Mouse (Mus musculus): ENCODE data around the gene Slc22a6. TPM values are rescaled to one million over a fixed set of nuclear protein-coding genes. Genes with fewer than 3 reads are reported as not detected.
A peak's percentile ranks its signal among the peaks of the same experiment; 100 is the strongest.

Gene Slc22a6
- total RNA-seq, 1 experiment from 2014 or later = not detected

DNA sequence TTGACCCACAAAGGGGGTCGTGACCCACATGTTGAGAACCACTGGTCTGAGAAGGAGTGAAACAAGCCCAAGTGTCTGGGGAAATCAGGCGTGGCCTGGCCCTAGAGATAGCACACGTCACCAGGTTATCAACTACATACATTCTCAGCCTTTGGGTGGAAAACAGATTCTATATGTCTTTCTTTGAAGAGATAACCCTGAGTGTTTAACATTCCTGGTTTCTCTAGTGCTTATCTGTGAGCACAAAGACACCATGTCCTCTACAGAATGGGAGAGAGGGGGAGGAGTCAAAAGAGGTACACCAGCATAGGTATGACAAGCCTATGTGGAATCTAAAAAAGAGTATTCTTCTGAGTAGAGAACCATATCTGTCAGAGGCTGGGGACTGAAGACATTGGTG is 14.9 kb upstream of the Slc22a6 start:
- no peak for ATAC-seq (ENCODE audit: extremely low read depth, insufficient number of reproducible peaks, low FRiP score, poor library complexity, severe bottlenecking)

- no peak for ATAC-seq (ENCODE audit: extremely low read depth, insufficient number of reproducible peaks, low FRiP score, poor library complexity, severe bottlenecking)
Measured at GRCm38 (mm10) chr19:8604536-8605240, 13.2 kb upstream of the Slc22a6 start.

DNA sequence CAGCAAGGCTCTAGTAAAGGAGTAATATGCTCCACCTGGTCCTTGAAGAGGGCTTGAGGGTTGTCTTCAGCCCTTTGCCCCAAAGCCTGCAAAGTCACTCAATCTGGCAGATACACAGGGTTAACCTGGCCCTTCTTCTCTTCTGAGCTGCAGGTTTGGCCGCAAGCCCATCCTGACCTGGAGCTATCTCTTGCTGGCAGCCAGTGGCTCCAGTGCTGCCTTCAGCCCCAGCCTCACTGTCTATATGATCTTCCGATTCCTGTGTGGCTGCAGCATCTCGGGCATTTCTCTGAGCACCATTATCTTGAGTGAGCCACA is 12.6 kb upstream of the Slc22a6 start:
- no peak for ATAC-seq (ENCODE audit: extremely low read depth, insufficient number of reproducible peaks, low FRiP score, poor library complexity, severe bottlenecking)

GRCm38 (mm10) chr19:8611358-8612123 is 6.3 kb upstream of the Slc22a6 start:
- ATAC-seq (ENCODE audit: extremely low read depth, insufficient number of reproducible peaks, low FRiP score, poor library complexity, severe bottlenecking) = no peak

DNA sequence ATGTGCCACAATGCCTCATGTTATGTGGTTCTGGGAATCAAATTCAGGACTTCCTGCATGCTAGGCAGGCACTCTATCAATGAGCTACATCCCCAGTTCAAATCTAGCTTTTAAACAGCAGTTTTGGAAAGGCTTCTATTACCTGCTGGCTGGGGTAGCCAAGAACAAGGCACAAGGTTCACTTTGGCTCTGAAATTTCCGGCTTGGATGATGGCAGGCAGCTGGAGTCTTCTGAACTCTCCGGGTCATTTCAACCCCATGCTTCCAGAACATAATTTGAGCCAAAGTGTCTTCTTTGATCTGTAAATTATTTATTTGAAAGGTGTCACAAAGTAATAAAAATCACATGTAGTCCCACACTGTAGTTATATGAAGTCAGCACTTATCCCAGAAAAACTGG is 4.7 kb upstream of the Slc22a6 start:
- no peak for ATAC-seq (ENCODE audit: extremely low read depth, insufficient number of reproducible peaks, low FRiP score, poor library complexity, severe bottlenecking)

GRCm38 (mm10) chr19:8614343-8614742 is 3.5 kb upstream of the Slc22a6 start:
- no peak for ATAC-seq (ENCODE audit: extremely low read depth, insufficient number of reproducible peaks, low FRiP score, poor library complexity, severe bottlenecking)

- ATAC-seq (ENCODE audit: extremely low read depth, insufficient number of reproducible peaks, low FRiP score, poor library complexity, severe bottlenecking) = no peak
Measured at GRCm38 (mm10) chr19:8616314-8616713, 1.5 kb upstream of the Slc22a6 start.

DNA sequence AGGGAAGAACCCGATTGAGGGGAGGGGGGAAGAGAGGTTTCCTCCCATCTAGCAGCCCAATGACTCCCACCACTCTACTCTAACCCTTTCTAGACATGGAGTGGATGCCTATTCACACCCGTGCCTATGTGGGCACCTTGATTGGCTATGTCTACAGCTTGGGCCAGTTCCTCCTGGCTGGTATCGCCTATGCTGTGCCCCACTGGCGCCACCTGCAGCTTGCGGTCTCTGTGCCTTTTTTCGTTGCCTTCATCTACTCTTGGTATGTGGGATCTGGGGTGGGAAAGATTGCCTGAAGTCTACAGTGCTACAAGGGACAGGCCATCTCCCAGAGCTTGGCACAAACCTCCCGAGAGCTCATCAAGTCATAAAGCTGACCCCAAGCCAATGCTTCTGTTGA is 3.3 kb downstream of the Slc22a6 start:
- no peak for ATAC-seq (ENCODE audit: extremely low read depth, insufficient number of reproducible peaks, low FRiP score, poor library complexity, severe bottlenecking)

GRCm38 (mm10) chr19:8630249-8630648 is 12.4 kb downstream of the Slc22a6 start:
- ATAC-seq (ENCODE audit: extremely low read depth, insufficient number of reproducible peaks, low FRiP score, poor library complexity, severe bottlenecking) = no peak

GRCm38 (mm10) chr19:8630826-8631225 is 13.0 kb downstream of the Slc22a6 start:
- ATAC-seq (ENCODE audit: extremely low read depth, insufficient number of reproducible peaks, low FRiP score, poor library complexity, severe bottlenecking) = no peak

- no peak for ATAC-seq (ENCODE audit: extremely low read depth, insufficient number of reproducible peaks, low FRiP score, poor library complexity, severe bottlenecking)
Measured at GRCm38 (mm10) chr19:8632029-8632428, 14.2 kb downstream of the Slc22a6 start.

DNA sequence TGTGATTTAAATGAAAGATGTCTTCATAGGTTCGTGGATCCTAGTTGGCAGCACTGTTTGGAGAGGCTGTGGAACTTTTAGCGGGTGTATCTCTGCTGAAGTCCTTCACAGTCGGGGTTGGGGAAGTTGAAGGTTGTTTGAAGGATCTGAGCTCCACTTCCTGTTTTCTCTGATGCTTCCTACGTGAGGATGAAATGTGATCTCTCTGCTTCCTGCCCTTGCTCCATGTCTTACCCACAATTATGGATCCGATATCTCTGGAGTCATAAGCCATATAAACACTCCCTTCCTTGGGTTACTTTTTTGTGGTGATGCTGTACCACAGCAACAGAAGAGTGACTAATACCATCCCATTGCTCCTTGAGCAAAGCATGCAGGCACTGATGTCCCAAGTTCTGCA is 24.2 kb downstream of the Slc22a6 start:
- ATAC-seq (ENCODE audit: extremely low read depth, insufficient number of reproducible peaks, low FRiP score, poor library complexity, severe bottlenecking) = no peak

- no peak for ATAC-seq (ENCODE audit: extremely low read depth, insufficient number of reproducible peaks, low FRiP score, poor library complexity, severe bottlenecking)
Measured at GRCm38 (mm10) chr19:8646393-8646792, 28.6 kb downstream of the Slc22a6 start.

DNA sequence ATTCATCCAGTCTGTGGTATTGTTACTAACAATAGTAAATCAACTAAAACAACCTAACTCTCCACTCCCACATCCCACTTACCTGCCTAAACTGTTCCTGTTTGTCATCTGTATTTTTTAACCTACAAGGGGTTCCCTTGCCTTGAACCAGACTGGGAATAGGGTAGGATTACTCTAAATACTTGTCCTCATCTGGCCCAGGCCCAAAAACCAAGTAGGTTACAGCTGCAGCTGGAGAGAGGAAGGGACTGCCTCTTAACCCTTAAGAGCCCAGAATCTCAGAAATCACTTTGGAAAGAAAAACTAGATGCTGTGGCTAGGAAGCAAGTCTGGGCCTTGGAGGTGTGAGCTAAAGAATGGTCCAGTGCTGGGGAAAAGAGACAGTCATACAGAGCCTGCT is 38.0 kb downstream of the Slc22a6 start:
- ATAC-seq (ENCODE audit: extremely low read depth, insufficient number of reproducible peaks, low FRiP score, poor library complexity, severe bottlenecking) = no peak

DNA sequence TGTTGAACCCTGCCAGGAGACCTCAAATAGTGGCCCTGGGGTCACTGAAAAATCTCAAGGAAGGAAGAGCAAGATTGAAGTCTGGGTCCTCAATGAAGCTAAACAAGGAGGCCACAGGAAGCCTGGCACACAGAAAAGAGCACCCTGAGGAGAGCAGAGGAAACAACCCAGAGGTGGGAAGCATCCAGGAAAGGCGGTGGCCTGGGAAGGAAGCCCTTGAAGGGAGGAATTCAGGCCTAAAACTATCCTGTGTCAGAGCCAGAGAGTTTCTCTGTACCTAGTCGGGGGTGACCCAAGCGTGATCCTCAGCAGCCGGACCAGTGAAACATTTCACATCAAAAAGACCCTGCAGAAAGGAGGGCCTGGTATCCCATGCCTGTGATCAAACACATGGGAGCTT is 38.5 kb downstream of the Slc22a6 start:
- no peak for ATAC-seq (ENCODE audit: extremely low read depth, insufficient number of reproducible peaks, low FRiP score, poor library complexity, severe bottlenecking)

DNA sequence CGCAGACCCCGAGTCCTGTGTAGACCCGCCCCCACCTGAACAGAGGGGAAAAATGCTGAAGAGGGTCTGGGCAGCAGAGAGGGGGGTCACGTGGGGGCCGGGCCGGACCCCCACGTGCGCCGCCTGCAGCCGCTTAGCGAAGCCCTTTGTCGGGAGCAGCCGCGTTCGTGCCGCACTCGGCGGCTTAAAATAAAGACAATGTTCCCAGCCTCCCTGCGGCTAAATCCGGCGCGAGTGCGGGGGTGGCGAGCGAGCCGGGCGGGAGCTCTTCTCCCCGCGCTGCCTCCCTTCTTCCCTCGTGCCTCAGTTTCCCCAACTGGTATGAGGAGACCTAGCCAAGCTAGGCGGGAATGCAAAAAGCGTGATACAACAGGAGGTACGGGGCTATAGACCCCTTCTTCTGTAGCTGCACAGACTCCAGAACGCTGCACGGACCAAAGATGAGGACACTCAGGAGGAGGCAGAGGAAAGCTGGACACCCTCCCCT is 44.0 kb downstream of the Slc22a6 start:
- no peak for ATAC-seq (ENCODE audit: extremely low read depth, insufficient number of reproducible peaks, low FRiP score, poor library complexity, severe bottlenecking)

GRCm38 (mm10) chr19:8662337-8662736 is 44.5 kb downstream of the Slc22a6 start:
- ATAC-seq (ENCODE audit: extremely low read depth, insufficient number of reproducible peaks, low FRiP score, poor library complexity, severe bottlenecking) = peak; percentile 60

DNA sequence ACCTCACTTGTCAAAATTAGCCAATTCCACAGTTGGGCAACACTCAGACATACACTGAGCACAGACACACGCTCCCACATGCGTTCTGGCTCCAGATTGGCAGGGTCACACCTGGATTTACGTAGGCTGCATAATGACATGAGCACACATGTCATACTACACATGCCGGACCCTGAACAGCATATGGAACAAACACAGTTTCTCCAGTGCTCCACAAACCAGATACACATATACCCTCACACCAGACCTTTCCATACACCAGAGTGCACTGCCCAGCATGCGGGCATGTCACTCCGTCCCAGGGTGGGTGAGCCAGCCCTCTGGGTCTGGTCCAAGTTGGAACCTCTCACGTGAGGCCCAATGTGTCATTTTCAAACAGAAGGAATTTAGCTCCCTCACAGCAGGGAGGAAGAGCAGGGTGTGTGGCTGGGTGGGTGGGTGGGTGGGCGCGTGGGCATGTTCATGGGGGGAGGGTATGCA is 45.6 kb downstream of the Slc22a6 start, which contains the start of gene Chrm1:
Gene Chrm1 (plus strand): TSS at position 430 of the 480 bp plus-strand sequence.
- no peak for ATAC-seq (ENCODE audit: extremely low read depth, insufficient number of reproducible peaks, low FRiP score, poor library complexity, severe bottlenecking)

DNA sequence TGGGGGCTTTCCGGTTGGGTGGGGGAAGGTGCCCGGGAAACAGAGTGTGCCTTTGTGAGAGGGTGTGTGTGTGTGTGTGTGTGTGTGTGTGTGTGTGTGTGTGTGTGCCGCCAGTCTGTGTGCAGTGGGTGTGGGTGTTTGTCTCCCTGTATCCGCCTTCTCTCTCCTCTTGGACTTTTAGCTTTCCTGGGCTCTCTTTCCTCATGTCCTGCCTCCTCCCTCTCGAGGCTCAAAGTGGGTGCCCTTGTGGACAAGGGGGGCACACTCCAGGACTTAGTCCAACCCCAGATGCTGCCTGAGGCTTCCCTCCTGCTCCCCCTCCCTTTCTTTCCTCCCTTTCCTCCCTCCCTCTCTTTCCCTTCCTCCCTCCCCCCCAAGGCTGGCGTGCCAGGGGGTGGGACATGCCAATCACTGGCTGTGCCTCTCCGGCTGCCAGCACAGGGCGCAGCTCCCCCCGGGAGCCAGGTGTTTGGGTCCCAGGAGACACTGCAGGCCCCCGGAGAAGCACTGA is 46.1 kb downstream of the Slc22a6 start:
- ATAC-seq (ENCODE audit: extremely low read depth, insufficient number of reproducible peaks, low FRiP score, poor library complexity, severe bottlenecking) = no peak

GRCm38 (mm10) chr19:8664859-8665258 is 47.0 kb downstream of the Slc22a6 start:
- ATAC-seq (ENCODE audit: extremely low read depth, insufficient number of reproducible peaks, low FRiP score, poor library complexity, severe bottlenecking) = no peak
